Mouse (Mus musculus): ENCODE measurements around the gene Urb1. TPM values are rescaled to one million over a fixed set of nuclear protein-coding genes. Genes with fewer than 3 reads are reported as not detected.

Gene Urb1
- polyA plus RNA-seq, 1 experiment from 2014 or later = 15.4 TPM

GRCm38 (mm10) chr16:90845591-90845990, 35.4 kb upstream of the Urb1 start:
- no peaks in the 10 kb centered on the region for H3K9me3 ChIP-seq (replicated peaks; ENCODE audit: control insufficient read depth, low read length)
- DNase-seq (ENCODE audit: low spot score) (no peak), ATAC-seq (replicated peaks; ENCODE audit: insufficient number of reproducible peaks, low FRiP score, low TSS enrichment, low read depth) (no peak)
- WGBS = 82% methylated on average over 13 of the region's 13 CpGs
- no peaks in the 10 kb centered on the region for H3K4me1 ChIP-seq (ENCODE audit: control insufficient read depth, insufficient read depth, low read length)
- H3K9ac ChIP-seq (replicated peaks; ENCODE audit: low read length) = no peak overlapping the region
- H3K27ac ChIP-seq (replicated peaks; ENCODE audit: low read depth, low read length) = no peak overlapping the region
- no peaks in the 10 kb centered on the region for H3K36me3 ChIP-seq (replicated peaks; ENCODE audit: control insufficient read depth, insufficient read depth, low read depth, low read length)
- H3K27me3 ChIP-seq (ENCODE audit: control insufficient read depth, insufficient read depth, low read length) = no peaks in the 10 kb centered on the region
- no peak overlapping the region for H3K4me2 ChIP-seq (ENCODE audit: low read depth, low read length)
- no peak overlapping the region for H3K4me3 ChIP-seq (ENCODE audit: low read depth, low read length)

GRCm38 (mm10) chr16:90845038-90845437, 34.8 kb upstream of the Urb1 start:
- 81% methylated on average over 6 of the region's 6 CpGs for WGBS
- ATAC-seq (replicated peaks; ENCODE audit: insufficient number of reproducible peaks, low FRiP score, low TSS enrichment, low read depth) = no peak
- H3K4me1 ChIP-seq (ENCODE audit: control insufficient read depth, insufficient read depth, low read length) = no peaks in the 10 kb centered on the region

DNA sequence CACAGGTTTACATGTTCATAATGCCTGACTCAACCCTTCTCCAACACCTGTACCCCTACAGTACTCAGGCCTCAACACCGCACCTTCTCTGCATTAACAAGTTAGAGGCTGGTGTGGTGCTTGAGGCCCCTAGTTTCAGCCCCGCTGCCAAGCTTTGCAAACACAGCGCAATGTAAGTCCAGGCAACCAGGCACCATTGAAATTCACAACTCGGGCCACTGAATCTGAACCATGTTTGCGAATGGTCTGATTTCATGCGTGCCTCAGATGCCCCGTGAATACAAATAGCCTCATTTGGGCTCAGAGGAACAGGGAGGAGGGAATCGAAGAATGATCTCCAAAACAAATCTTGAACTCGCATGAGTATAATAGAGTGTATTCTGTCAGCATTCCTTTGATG, 32.0 kb upstream of the Urb1 start:
- Histone ChIP-seq H3K27me3 (ENCODE audit: control insufficient read depth, insufficient read depth, low read length) (no peaks in the 10 kb centered on the region), H3K4me1 (ENCODE audit: control insufficient read depth, insufficient read depth, low read length) (no peaks in the 10 kb centered on the region), H3K4me3 (ENCODE audit: low read depth, low read length) (no peak overlapping the region), H3K4me2 (ENCODE audit: low read depth, low read length) (no peak overlapping the region), H3K9me3 (replicated peaks; ENCODE audit: control insufficient read depth, low read length) (no peaks in the 10 kb centered on the region), H3K9ac (replicated peaks; ENCODE audit: low read length) (no peak overlapping the region), H3K36me3 (replicated peaks; ENCODE audit: control insufficient read depth, insufficient read depth, low read depth, low read length) (no peaks in the 10 kb centered on the region), H3K27ac (replicated peaks; ENCODE audit: low read depth, low read length) (no peak overlapping the region)
- DNase-seq (ENCODE audit: low spot score) (no peak), ATAC-seq (replicated peaks; ENCODE audit: insufficient number of reproducible peaks, low FRiP score, low TSS enrichment, low read depth) (no peak)
- 66% methylated on average over 9 of the region's 9 CpGs for WGBS

More at GRCm38 (mm10) chr16:90845038-90845437, 34.8 kb upstream of the Urb1 start:
- H3K9ac ChIP-seq (replicated peaks; ENCODE audit: low read length) = no peak overlapping the region
- H3K4me3 ChIP-seq (ENCODE audit: low read depth, low read length) = no peak overlapping the region
- H3K4me2 ChIP-seq (ENCODE audit: low read depth, low read length) = no peak overlapping the region
- no peak for DNase-seq (ENCODE audit: low spot score)
- no peaks in the 10 kb centered on the region for H3K9me3 ChIP-seq (replicated peaks; ENCODE audit: control insufficient read depth, low read length)
- H3K36me3 ChIP-seq (replicated peaks; ENCODE audit: control insufficient read depth, insufficient read depth, low read depth, low read length) = no peaks in the 10 kb centered on the region
- H3K27me3 ChIP-seq (ENCODE audit: control insufficient read depth, insufficient read depth, low read length) = no peaks in the 10 kb centered on the region
- H3K27ac ChIP-seq (replicated peaks; ENCODE audit: low read depth, low read length) = no peak overlapping the region

DNA sequence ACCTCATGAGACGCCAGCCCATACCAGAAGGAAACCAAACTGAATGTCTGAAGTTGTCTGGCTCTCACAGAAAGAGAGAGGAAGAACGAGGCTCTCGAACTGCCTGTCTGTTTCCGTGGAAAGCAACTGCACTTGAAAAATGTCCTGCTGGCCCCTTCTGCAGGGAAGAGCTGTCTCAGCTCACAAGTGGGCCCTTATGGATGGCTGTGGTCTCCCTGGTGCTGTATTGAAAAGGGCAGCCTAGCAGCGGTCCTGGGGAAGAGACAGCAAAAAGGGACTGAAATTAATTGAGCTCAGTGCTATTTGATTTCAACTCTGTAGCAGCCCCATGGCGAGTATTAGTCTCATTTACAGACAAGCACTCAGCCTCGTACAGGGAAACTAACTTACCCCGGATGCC, 27.2 kb upstream of the Urb1 start:
- H3K4me2 ChIP-seq (ENCODE audit: low read depth, low read length) = no peak overlapping the region
- no peak overlapping the region for H3K27ac ChIP-seq (replicated peaks; ENCODE audit: low read depth, low read length)
- ATAC-seq (replicated peaks; ENCODE audit: insufficient number of reproducible peaks, low FRiP score, low TSS enrichment, low read depth) = no peak
- WGBS = 75% methylated on average over 8 of the region's 8 CpGs
- no peak for DNase-seq (ENCODE audit: low spot score)
- no peak overlapping the region for H3K4me3 ChIP-seq (ENCODE audit: low read depth, low read length)
- H3K9ac ChIP-seq (replicated peaks; ENCODE audit: low read length) = no peak overlapping the region
- peaks cover 5% of the 10 kb centered on the region; the same call in 1 of the 2 replicates for H3K27me3 ChIP-seq (ENCODE audit: control insufficient read depth, insufficient read depth, low read length)
- H3K4me1 ChIP-seq (ENCODE audit: control insufficient read depth, insufficient read depth, low read length) = no peaks in the 10 kb centered on the region
- H3K9me3 ChIP-seq (replicated peaks; ENCODE audit: control insufficient read depth, low read length) = no peaks in the 10 kb centered on the region
- H3K36me3 ChIP-seq (replicated peaks; ENCODE audit: control insufficient read depth, insufficient read depth, low read depth, low read length) = no peaks in the 10 kb centered on the region

GRCm38 (mm10) chr16:90833041-90833791, 23.0 kb upstream of the Urb1 start:
- H3K27me3 ChIP-seq (ENCODE audit: control insufficient read depth, insufficient read depth, low read length) = peaks cover 29% of the 10 kb centered on the region
- ATAC-seq (replicated peaks; ENCODE audit: insufficient number of reproducible peaks, low FRiP score, low TSS enrichment, low read depth) = no peak

DNA sequence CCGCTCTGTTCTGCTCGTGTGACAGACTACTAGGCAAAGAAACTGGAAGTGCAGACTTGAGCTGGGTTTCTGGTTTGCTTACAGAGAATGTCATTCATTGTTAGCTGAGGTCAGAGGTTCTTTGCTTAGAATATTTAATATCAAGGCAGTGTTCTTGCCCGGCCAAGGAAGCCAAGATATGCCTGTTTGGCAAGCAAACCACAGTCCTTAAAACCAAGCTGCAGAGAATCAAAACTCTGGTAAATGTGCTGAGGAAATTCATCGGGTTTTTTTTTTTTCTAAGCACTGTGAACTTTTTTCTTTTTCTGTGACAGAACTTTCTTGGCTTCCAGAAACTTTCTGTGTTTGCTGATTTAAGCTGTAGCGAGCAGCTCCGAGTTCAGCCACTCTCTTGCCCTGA, 22.3 kb upstream of the Urb1 start:
- no peak overlapping the region for H3K4me2 ChIP-seq (ENCODE audit: low read depth, low read length)
- H3K4me1 ChIP-seq (ENCODE audit: control insufficient read depth, insufficient read depth, low read length) = peaks cover 5% of the 10 kb centered on the region; the same call in 1 of the 2 replicates
- no peaks in the 10 kb centered on the region for H3K9me3 ChIP-seq (replicated peaks; ENCODE audit: control insufficient read depth, low read length)
- H3K36me3 ChIP-seq (replicated peaks; ENCODE audit: control insufficient read depth, insufficient read depth, low read depth, low read length) = no peaks in the 10 kb centered on the region
- H3K4me3 ChIP-seq (ENCODE audit: low read depth, low read length) = no peak overlapping the region
- ATAC-seq (replicated peaks; ENCODE audit: insufficient number of reproducible peaks, low FRiP score, low TSS enrichment, low read depth) = no peak
- no peak overlapping the region for H3K27ac ChIP-seq (replicated peaks; ENCODE audit: low read depth, low read length)
- WGBS = 34% methylated on average over 6 of the region's 6 CpGs
- DNase-seq (ENCODE audit: low spot score) = no peak
- no peak overlapping the region for H3K9ac ChIP-seq (replicated peaks; ENCODE audit: low read length)
- H3K27me3 ChIP-seq (ENCODE audit: control insufficient read depth, insufficient read depth, low read length) = peaks cover 29% of the 10 kb centered on the region

More at GRCm38 (mm10) chr16:90833041-90833791, 23.0 kb upstream of the Urb1 start:
- 22% methylated on average over 9 of the region's 9 CpGs for WGBS
- Histone ChIP-seq H3K4me1 (ENCODE audit: control insufficient read depth, insufficient read depth, low read length) (peaks cover 5% of the 10 kb centered on the region; the same call in 1 of the 2 replicates), H3K4me2 (ENCODE audit: low read depth, low read length) (no peak overlapping the region), H3K4me3 (ENCODE audit: low read depth, low read length) (no peak overlapping the region), H3K36me3 (replicated peaks; ENCODE audit: control insufficient read depth, insufficient read depth, low read depth, low read length) (no peaks in the 10 kb centered on the region), H3K9me3 (replicated peaks; ENCODE audit: control insufficient read depth, low read length) (no peaks in the 10 kb centered on the region), H3K27ac (replicated peaks; ENCODE audit: low read depth, low read length) (no peak overlapping the region), H3K9ac (replicated peaks; ENCODE audit: low read length) (no peak overlapping the region)
- no peak for DNase-seq (ENCODE audit: low spot score)

DNA sequence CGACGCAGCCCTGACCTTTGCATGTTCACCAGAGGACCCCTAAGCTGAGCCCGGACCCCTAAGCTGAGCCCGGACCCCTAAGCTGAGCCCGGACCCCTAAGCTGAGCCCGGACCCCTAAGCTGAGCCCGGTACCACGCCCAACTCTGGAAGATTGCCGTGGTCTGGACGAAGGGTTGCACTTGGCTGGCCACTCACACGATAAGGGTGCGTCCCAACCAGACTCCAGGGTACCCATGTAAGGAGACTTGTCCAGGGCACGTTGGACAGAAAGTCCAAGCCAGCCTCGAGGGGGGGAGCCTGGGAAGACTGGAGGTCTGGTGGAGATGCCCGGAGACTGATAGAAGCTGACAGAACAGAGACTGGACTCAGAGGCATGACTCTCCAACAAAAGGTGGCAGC, 21.5 kb upstream of the Urb1 start:
- H3K4me3 ChIP-seq (ENCODE audit: low read depth, low read length) = peak overlapping the region; percentile 50; the same call in 1 of the 2 replicates
- DNase-seq (ENCODE audit: low spot score) (no peak), ATAC-seq (replicated peaks; ENCODE audit: insufficient number of reproducible peaks, low FRiP score, low TSS enrichment, low read depth) (no peak)
- 19% methylated on average over 15 of the region's 15 CpGs for WGBS
- no peaks in the 10 kb centered on the region for H3K9me3 ChIP-seq (replicated peaks; ENCODE audit: control insufficient read depth, low read length)
- H3K36me3 ChIP-seq (replicated peaks; ENCODE audit: control insufficient read depth, insufficient read depth, low read depth, low read length) = no peaks in the 10 kb centered on the region
- no peak overlapping the region for H3K27ac ChIP-seq (replicated peaks; ENCODE audit: low read depth, low read length)
- H3K4me2 ChIP-seq (ENCODE audit: low read depth, low read length) = no peak overlapping the region
- H3K27me3 ChIP-seq (ENCODE audit: control insufficient read depth, insufficient read depth, low read length) = peaks cover 29% of the 10 kb centered on the region
- peaks cover 5% of the 10 kb centered on the region; the same call in 1 of the 2 replicates for H3K4me1 ChIP-seq (ENCODE audit: control insufficient read depth, insufficient read depth, low read length)
- H3K9ac ChIP-seq (replicated peaks; ENCODE audit: low read length) = no peak overlapping the region

DNA sequence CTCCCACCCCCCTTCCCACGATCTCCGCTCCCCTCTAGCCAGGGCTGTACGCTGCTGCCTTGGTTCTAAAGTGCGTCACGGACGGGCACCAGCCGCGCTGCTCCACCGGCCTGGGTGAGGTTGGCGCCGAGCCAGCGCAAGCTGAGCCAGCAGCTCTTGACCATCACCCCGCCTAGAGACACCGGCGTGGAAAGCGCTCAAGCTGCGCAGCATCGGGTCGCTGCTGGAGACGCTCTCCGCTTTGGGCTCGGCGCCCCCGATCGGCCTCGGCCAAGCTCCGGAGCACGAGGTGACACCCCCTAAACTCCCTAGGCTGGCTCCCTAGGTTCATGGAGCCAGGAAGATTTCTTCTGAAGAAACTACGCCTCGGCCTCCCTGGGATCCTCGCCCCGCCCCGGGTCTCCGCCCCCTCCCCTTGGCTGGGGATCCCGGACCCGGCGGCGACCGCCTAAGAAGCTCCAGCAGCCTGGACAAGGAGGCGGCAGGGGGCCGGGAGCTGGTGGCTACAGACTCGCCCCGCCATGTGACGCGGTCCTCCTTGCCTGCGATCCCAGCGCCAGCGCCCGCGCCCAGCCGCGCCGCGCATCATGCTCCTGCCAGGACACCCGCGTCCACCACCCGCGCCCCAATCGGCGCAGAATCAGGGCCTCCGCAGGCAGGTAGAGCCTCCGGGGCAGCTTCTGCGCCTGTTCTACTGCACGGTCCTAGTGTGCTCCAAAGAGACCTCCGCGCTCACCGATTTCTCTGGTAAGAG, 20.6 kb upstream of the Urb1 start:
- under 1% methylated on average over 67 of the region's 67 CpGs for WGBS
- peaks cover 29% of the 10 kb centered on the region for H3K27me3 ChIP-seq (ENCODE audit: control insufficient read depth, insufficient read depth, low read length)
- peak; percentile 66 for ATAC-seq (replicated peaks; ENCODE audit: insufficient number of reproducible peaks, low FRiP score, low TSS enrichment, low read depth)

More for the DNA sequence above, 20.6 kb upstream of the Urb1 start:
- Histone ChIP-seq H3K4me3 (ENCODE audit: low read depth, low read length) (peak overlapping the region; percentile 50), H3K36me3 (replicated peaks; ENCODE audit: control insufficient read depth, insufficient read depth, low read depth, low read length) (no peaks in the 10 kb centered on the region), H3K4me2 (ENCODE audit: low read depth, low read length) (peak overlapping the region; percentile 98), H3K4me1 (ENCODE audit: control insufficient read depth, insufficient read depth, low read length) (peaks cover 5% of the 10 kb centered on the region; the same call in 1 of the 2 replicates), H3K9ac (replicated peaks; ENCODE audit: low read length) (peak overlapping the region; percentile 55), H3K27ac (replicated peaks; ENCODE audit: low read depth, low read length) (no peak overlapping the region), H3K9me3 (replicated peaks; ENCODE audit: control insufficient read depth, low read length) (no peaks in the 10 kb centered on the region)
- DNase-seq (ENCODE audit: low spot score) = peak; percentile 60
